Mouse (Mus musculus) C2C12 (cell line): ENCODE data around the gene Syne2.

Source experiments
- CEBPB ChIP-seq: IDR thresholded peaks from one replicate; pipeline ENCODE4 v1.6.1; 2011; ENCODE audit warnings: low read depth, mild to moderate bottlenecking, control low read depth, moderate library complexity
- CTCF ChIP-seq: IDR thresholded peaks from one replicate; pipeline ENCODE4 v1.5.1; 2011; ENCODE audit not compliant: control insufficient read depth, insufficient read depth, insufficient read length
- FOSL1 ChIP-seq: IDR thresholded peaks from one replicate; pipeline ENCODE4 v1.8.0; 2011; ENCODE audit warnings: mild to moderate bottlenecking, low read length; ENCODE audit not compliant: poor library complexity, insufficient read depth, severe bottlenecking
- MAX ChIP-seq: IDR thresholded peaks from one replicate; pipeline ENCODE4 v1.6.1; 2011; ENCODE audit warnings: mild to moderate bottlenecking, control low read depth
- MYOD1 ChIP-seq: IDR thresholded peaks from one replicate; pipeline ENCODE4 v1.6.1; 2011; ENCODE audit warnings: low read depth; ENCODE audit not compliant: control insufficient read depth, insufficient read length
- MYOG ChIP-seq: IDR thresholded peaks from one replicate; pipeline ENCODE4 v1.6.1; 2011; ENCODE audit not compliant: control insufficient read depth, insufficient read length; ENCODE audit errors: extremely low read depth
- USF1 ChIP-seq: IDR thresholded peaks from one replicate; pipeline ENCODE4 v1.6.1; 2011; ENCODE audit warnings: low read depth, mild to moderate bottlenecking, control low read depth, moderate library complexity

- TF ChIP-seq CTCF (no peak), MYOG (no peak), MAX (no peak), FOSL1 (no peak), MYOD1 (no peak), USF1 (no peak), CEBPB (no peak)
Observed at GRCm38 (mm10) chr12:75781445-75781844, 36.5 kb upstream of the Syne2 start.
